Mouse (Mus musculus) cerebellum, adult (tissue): ENCODE measurements around the gene 2310003L06Rik.

ENCODE experiments used
- ATAC-seq: cut with Nextera tagmentation; 2 replicates; pipeline ENCODE4 v1.9.2; 2017; ENCODE audit warnings: mild to moderate bottlenecking, moderate library complexity, mixed read lengths; ENCODE audit not compliant: insufficient number of reproducible peaks, low FRiP score, low TSS enrichment

2310003L06Rik gene

GRCm38 (mm10) chr5:87969201-87969600 is at the start of gene 2310003L06Rik, which contains the start of gene Gm28434:
2310003L06Rik (plus strand) TSS chr5:87969459.
Gm28434 (plus strand) TSS chr5:87969517.
- no peak for ATAC-seq

- no peak for ATAC-seq
Observed at GRCm38 (mm10) chr5:87925372-87925771, 43.9 kb upstream of the 2310003L06Rik start, which contains the start of gene Csn3. Csn3 (plus strand) TSS chr5:87925579.

GRCm38 (mm10) chr5:87931603-87932002 is 37.7 kb upstream of the 2310003L06Rik start:
- ATAC-seq, result no peak

GRCm38 (mm10) chr5:87940752-87941151 is 28.5 kb upstream of the 2310003L06Rik start:
- ATAC-seq, result no peak

- ATAC-seq, result no peak
Observed at GRCm38 (mm10) chr5:87942515-87942914, 26.7 kb upstream of the 2310003L06Rik start.

- ATAC-seq, result no peak
Observed at GRCm38 (mm10) chr5:87951836-87952235, 17.4 kb upstream of the 2310003L06Rik start.

- ATAC-seq, result no peak
Observed at GRCm38 (mm10) chr5:87979139-87979538, 9.9 kb downstream of the 2310003L06Rik start, which contains the start of gene Cabs1. Cabs1 (plus strand) TSS chr5:87979439.

- ATAC-seq, result no peak
Observed at GRCm38 (mm10) chr5:87982468-87983214, 13.4 kb downstream of the 2310003L06Rik start.

GRCm38 (mm10) chr5:88002249-88002648 is 33.0 kb downstream of the 2310003L06Rik start, which contains the start of gene Smr3a:
Smr3a (plus strand) TSS chr5:88002549.
- ATAC-seq, result no peak

GRCm38 (mm10) chr5:88005241-88005640 is 36.0 kb downstream of the 2310003L06Rik start:
- no peak for ATAC-seq
